ENCODE assay signal across 28 mouse cellular contexts in the genomic region with DNA sequence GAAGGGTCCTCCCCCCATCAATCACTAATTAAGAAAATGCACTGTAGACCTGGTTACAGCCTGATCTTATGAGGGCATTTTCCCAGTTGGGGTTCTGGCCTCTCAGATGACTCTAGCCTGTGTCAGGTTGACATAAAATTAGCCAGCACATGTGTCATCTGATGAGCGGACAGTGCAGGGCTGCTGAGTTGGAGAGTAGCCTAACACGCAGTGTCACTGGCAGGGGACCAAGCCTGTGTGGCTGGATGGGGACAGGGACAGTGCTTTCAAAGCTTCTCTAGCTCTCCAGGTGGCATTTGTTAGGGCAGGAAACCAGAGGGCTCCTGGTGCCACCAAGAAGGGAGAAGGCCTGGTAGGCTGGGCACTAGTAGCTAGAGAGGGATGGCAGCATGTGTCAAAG. TPM values are rescaled to one million over a fixed set of nuclear protein-coding genes. Genes with fewer than 3 reads are reported as not detected.
A peak's percentile ranks its signal among the peaks of the same experiment; 100 is the strongest.
DNase-seq lines count a peak whose midpoint lies in the region; TF ChIP-seq lines count a peak whose summit lies in the region.
"Had no signal": no experiment of that assay in that cellular context is flagged by ENCODE, and none has a peak within 500 bp of the region (broad histone marks: within the 10 kb centered on the region; RNA-seq: fewer than 3 reads in every experiment).

No protein-coding gene starts in this region.

- intact Hi-C loops in gastrocnemius, adult 2 months (cut with DNase I), result no loop called here
- intact Hi-C loops in gastrocnemius, postnatal 36 days (cut with DNase I), result no loop called here

- peak overlapping the region; percentile 80 for H3K4me3 ChIP-seq in gastrocnemius, adult 2 months
- H3K4me3 ChIP-seq: embryonic facial prominence, embryonic 12.5 days; forebrain, embryonic 10.5 days; forebrain, embryonic 15.5 days; heart, embryonic 10.5 days; heart, embryonic 15.5 days; hindbrain, embryonic 13.5 days; midbrain, embryonic 13.5 days had no signal

- H3K27ac ChIP-seq in gastrocnemius, adult 2 months, result peak overlapping the region; percentile 98
- H3K27ac ChIP-seq: embryonic facial prominence, embryonic 12.5 days; forebrain, embryonic 10.5 days; forebrain, embryonic 15.5 days; heart, embryonic 10.5 days; heart, embryonic 15.5 days; hindbrain, embryonic 13.5 days; kidney, postnatal 0 days; liver, embryonic 14.5 days; macrophage; midbrain, embryonic 13.5 days had no signal

- DNase-seq in cerebellum, postnatal 10 days, result peak; percentile 47 to 54
- no peak for DNase-seq in cerebellum, adult 9-10 months
- peak; percentile 66 for DNase-seq in adrenal gland, postnatal 14 days
- DNase-seq in gastrocnemius, adult 2 months, result peak; percentile 91
- peak; percentile 59 to 64 for DNase-seq in gastrocnemius, postnatal 36 days
- DNase-seq in left cerebral cortex, adult 8-10 months (ENCODE audit: low spot score in 2 of 2), result no peak
- no peak for DNase-seq in ovary, postnatal 14 days (ENCODE audit: low spot score)
- DNase-seq: cerebellum, adult 18-20 months; cerebellum, postnatal 36 days; kidney, adult 8-10 months; kidney, postnatal 4 days; layer of hippocampus, postnatal 36 days; liver; lung, adult 2 months; lung, postnatal 10 days; right cerebral cortex, adult 18-20 months; right cerebral cortex, postnatal 4 days; thymus, postnatal 4 days had no signal

- no peak for TF ChIP-seq CTCF in gastrocnemius, adult 2 months (IDR thresholded peaks at IDR 0.05)

RNA-seq across cellular contexts. Expression of a gene that starts 4.2 kb away (rescaled TPM):
- total RNA-seq in adrenal gland, postnatal 14 days (2021), result 43.9 and 48.7 TPM in 2 replicates
- total RNA-seq in gastrocnemius, adult 2 months (2021), result 100 to 1,000 TPM; 202 to 227 TPM
- 100 to 1,000 TPM; 190 to 193 TPM for total RNA-seq in gastrocnemius, postnatal 36 days (2021)
- 10 to 100 TPM; 33.6 to 51.4 (median 41.9) TPM for total RNA-seq in left cerebral cortex, adult 8-10 months (2022)

RNA-seq across cellular contexts. Expression of a gene that starts 10.7 kb away (rescaled TPM):
- total RNA-seq in adrenal gland, postnatal 14 days (2021), result 36.4 and 48.3 TPM in 2 replicates
- total RNA-seq in gastrocnemius, adult 2 months (2021), result 10 to 100 TPM in 1 of 2 experiments, 1 to 10 TPM in 1; 9.5 to 10.1 TPM
- total RNA-seq in gastrocnemius, postnatal 36 days (2021), result 10 to 100 TPM in 1 of 2 experiments, 1 to 10 TPM in 1; 8.4 to 11.2 TPM
- total RNA-seq in left cerebral cortex, adult 8-10 months (2022), result 10 to 100 TPM; 44.0 to 57.4 (median 48.8) TPM

RNA-seq across cellular contexts. Expression of a gene that starts 13.7 kb away (rescaled TPM):
- total RNA-seq in adrenal gland, postnatal 14 days (2021), result 16.6 and 19.0 TPM in 2 replicates
- total RNA-seq in gastrocnemius, adult 2 months (2021), result 10 to 100 TPM in 1 of 2 experiments, 1 to 10 TPM in 1; 6.3 to 11.1 TPM
- total RNA-seq in gastrocnemius, postnatal 36 days (2021), result 1 to 10 TPM; 6.3 to 6.6 TPM
- total RNA-seq in left cerebral cortex, adult 8-10 months (2022), result 10 to 100 TPM; 29.0 to 37.4 (median 31.7) TPM

RNA-seq across cellular contexts. Expression of a gene that starts 22.4 kb away (rescaled TPM):
- 80.5 and 94.6 TPM in 2 replicates for total RNA-seq in adrenal gland, postnatal 14 days (2021)
- 10 to 100 TPM; 15.0 to 17.2 TPM for total RNA-seq in gastrocnemius, adult 2 months (2021)
- total RNA-seq in gastrocnemius, postnatal 36 days (2021), result 10 to 100 TPM; 20.2 TPM
- 10 to 100 TPM; 15.1 to 18.7 (median 17.3) TPM for total RNA-seq in left cerebral cortex, adult 8-10 months (2022)

RNA-seq across cellular contexts. Expression of a gene that starts 22.5 kb away (rescaled TPM):
- 34.9 and 38.0 TPM in 2 replicates for total RNA-seq in adrenal gland, postnatal 14 days (2021)
- 1 to 10 TPM; 1.8 to 2.5 TPM for total RNA-seq in gastrocnemius, adult 2 months (2021)
- total RNA-seq in gastrocnemius, postnatal 36 days (2021), result 1 to 10 TPM; 3.4 to 4.8 TPM
- 1 to 10 TPM; 2.4 to 3.5 (median 2.8) TPM for total RNA-seq in left cerebral cortex, adult 8-10 months (2022)

Comparison
In these comparisons a context has a peak if more than half of its experiments do, and no peak if none do; other contexts are left out.
1. DNase-seq: peak in cerebellum, postnatal 10 days (2 of 2), adrenal gland, postnatal 14 days (single experiment), gastrocnemius, adult 2 months (single experiment) and gastrocnemius, postnatal 36 days (2 of 2); none in cerebellum, adult 9-10 months (single experiment), left cerebral cortex, adult 8-10 months (0 of 2) and ovary, postnatal 14 days (single experiment).